Mouse (Mus musculus): ENCODE data around the gene Vkorc1.

GRCm38 (mm10) chr7:127898179-127898956 is 3.0 kb upstream of the Vkorc1 start:
- TF ChIP-seq CTCF (IDR thresholded peaks at IDR 0.05; ENCODE audit: low read depth, low read length) (no peak), POLR2A (IDR thresholded peaks at IDR 0.05; ENCODE audit: extremely low read depth, insufficient read depth, low read length) (no peak)

Measured in liver, adult 2 months (tissue).